Mouse (Mus musculus) lung, postnatal 0 days (tissue): ENCODE measurements around the gene Chst14.

Experiments
- CTCF ChIP-seq: IDR thresholded peaks from 2 replicates; pipeline ENCODE4 v1.5.1; 2016; ENCODE audit warnings: antibody characterized with exemption, mild to moderate bottlenecking
- EP300 ChIP-seq: IDR thresholded peaks from 2 replicates; pipeline ENCODE4 v1.6.1; 2016; ENCODE audit warnings: antibody characterized with exemption, mild to moderate bottlenecking, control low read depth

DNA sequence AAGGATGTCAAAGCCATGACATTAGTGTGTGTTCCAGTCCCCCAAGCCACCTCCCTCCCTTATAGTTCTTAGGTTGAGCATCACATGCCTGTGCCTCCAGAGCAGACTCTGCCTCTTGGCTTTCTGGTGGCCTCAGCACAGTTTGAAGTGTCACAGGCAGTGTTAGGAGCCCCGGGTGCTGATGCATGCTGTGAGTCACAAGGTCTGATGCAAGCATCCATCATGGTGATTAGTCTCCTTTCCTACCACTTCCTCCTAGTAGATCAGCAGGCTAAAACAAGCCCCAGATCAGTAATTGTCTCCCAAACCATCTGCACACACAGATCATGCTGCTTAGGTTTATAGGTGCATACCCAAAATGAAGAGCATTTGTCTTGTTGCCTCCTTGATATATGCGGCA, 35.2 kb downstream of the Chst14 start:
- TF ChIP-seq CTCF = no peak
- TF ChIP-seq EP300 = no peak
